Mouse (Mus musculus): Measurements from ENCODE around the gene Arl14.

DNA sequence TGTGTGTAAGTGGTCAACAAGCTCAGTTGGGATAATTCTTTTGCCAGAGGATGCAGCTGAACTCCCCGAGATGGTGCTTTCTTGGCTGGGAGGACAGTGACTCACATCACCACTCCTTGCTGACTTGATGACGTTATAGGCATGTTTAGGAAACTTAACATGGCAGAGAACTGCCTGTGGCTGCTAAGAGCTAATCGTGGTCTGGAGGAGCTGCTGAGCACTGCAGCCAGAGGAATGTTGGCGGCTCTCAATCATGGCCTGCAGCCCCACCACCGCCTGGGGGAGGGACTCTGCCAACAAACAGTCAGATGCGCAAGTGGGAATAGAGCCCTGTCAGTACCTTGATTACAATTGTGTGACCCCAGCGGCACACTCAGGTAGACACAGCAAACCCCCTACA, 49.6 kb downstream of the Arl14 start:
- TF ChIP-seq TAL1 (IDR thresholded peaks at IDR 0.05; ENCODE audit: low read length) (no peak), GATA1 (IDR thresholded peaks at IDR 0.05; ENCODE audit: low read length) (no peak)

Data from erythroblast, embryonic 14.5 days (primary cell).